Mouse (Mus musculus): ENCODE measurements around the gene Nkpd1.

- TF ChIP-seq CTCF (IDR thresholded peaks at IDR 0.05; ENCODE audit: low read depth) (0 out of 2 replicates have a peak, but pooled peaks have one; percentile 4), EP300 (IDR thresholded peaks at IDR 0.05; ENCODE audit: low read depth) (no peak)
These were observed 39.8 kb upstream of the Nkpd1 start for GRCm38 (mm10) chr7:19477624-19478384.

All from liver, embryonic 14.5 days (tissue).